Mouse (Mus musculus) kidney, adult 2 months (tissue): Measurements from ENCODE around the gene Zfp800.

Source experiments
- CTCF ChIP-seq: fragments of 200-500 bp; conservative IDR thresholded peaks from 2 replicates; pipeline ENCODE4 v1.5.1; 2011; ENCODE audit warnings: low read depth, mild to moderate bottlenecking, control low read depth, low read length, moderate library complexity, mixed read lengths; ENCODE audit not compliant: insufficient read depth, insufficient read length
- POLR2A ChIP-seq: fragments of 200-500 bp; IDR thresholded peaks from one replicate; pipeline ENCODE4 v1.6.1; 2011; ENCODE audit warnings: low read depth, low read length, control low read depth

DNA sequence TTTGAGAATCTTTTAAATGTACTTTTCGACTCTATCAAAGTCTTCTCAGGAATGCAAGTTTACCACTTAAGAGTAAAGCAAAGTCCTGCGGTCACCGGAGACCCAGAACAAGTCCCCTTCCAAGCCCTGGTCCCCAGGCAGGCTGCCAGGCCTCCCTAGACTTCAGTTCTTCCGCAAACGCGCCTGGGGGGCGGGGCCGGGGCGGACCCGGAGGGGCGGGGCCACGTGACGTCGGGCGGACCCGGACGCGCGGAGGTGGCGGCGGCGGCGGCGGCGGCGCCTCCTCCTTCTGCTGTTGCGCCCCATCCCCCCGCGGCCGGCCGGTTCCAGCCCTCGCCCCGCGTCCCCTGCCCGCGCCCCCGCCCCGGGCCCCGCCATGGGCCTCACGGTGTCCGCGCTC is 25.5 kb upstream of the Zfp800 start, which contains the start of gene Arf5:
- TF ChIP-seq CTCF (no peak), POLR2A (no peak)
